Mouse (Mus musculus) thymus, adult 2 months (tissue): ENCODE measurements around the gene Ctbp2.

Experiments used
- CTCF ChIP-seq: fragments of 200-500 bp; IDR thresholded peaks from 2 replicates; pipeline ENCODE4 v1.5.1; 2012; ENCODE audit warnings: mild to moderate bottlenecking, control low read depth, low read length, moderate library complexity, borderline replicate concordance; ENCODE audit not compliant: control insufficient read depth, poor library complexity, insufficient read depth; ENCODE audit errors: extremely low read depth
- POLR2A ChIP-seq: fragments of 200-500 bp; IDR thresholded peaks from 2 replicates; pipeline ENCODE4 v1.6.1; 2012; ENCODE audit warnings: mild to moderate bottlenecking, low read length, control low read depth, moderate library complexity; ENCODE audit not compliant: control insufficient read depth, poor library complexity, insufficient read depth; ENCODE audit errors: extremely low read depth

DNA sequence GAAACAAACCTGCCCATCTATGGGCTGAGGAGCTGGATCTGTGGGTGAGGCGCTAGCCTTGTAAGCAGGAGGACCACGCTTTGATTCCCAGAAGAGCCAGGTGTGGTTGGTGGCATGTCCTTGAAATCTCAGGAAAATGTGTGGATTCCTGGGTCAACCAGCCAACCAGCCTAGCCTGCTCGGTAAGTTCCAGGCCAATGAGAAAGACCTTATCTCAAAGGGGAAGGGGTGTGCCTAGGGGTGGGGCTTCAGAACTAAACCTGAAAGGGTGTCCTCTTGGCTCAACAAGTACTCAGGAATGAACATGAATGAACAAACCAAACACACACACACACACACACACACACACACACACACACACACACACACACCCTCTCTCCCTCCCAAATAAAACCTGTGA is 82.4 kb downstream of the Ctbp2 start:
- no peak for TF ChIP-seq POLR2A
- no peak for TF ChIP-seq CTCF
